Mouse (Mus musculus): ENCODE measurements at regions not wholly inside any gene's neighbourhood (a gene's known extent, or its start where the extent isn't known, plus 50 kb on each side); places are given as distances from the start of the nearest gene placed in this dataset.

DNA sequence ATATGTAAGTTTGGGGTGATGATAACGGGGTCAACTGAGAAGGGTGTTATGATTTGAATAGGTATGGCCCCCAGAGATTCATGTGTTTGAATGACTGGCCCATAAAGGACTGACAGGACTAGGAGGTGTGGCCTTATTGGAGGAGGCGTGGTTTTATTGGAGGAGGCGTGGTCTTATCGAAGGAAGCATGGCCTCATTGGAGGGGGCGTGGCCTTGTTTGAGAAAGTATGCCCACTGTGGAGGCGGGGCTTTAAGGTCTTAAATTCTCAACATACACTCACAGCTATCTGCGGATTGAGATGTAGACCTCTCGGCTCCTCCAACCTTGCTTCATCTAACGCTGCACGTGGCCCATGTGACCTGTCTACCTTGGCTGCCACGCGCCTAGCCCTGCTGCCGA, 63.7 kb upstream of the Gm3045 start:
- DNase-seq (ENCODE audit: low spot score) (peak; percentile 29), ATAC-seq (ENCODE audit: low FRiP score, low TSS enrichment) (0 out of 2 replicates have a peak, but pooled peaks have one; percentile 28)
- Histone ChIP-seq H3K9me3 (ENCODE audit: control insufficient read depth, low read length) (no peaks in the 10 kb centered on the region), H3K27me3 (ENCODE audit: control insufficient read depth, insufficient read depth, low read length) (no peaks in the 10 kb centered on the region), H3K4me2 (replicated peaks; ENCODE audit: low read depth) (no peak overlapping the region), H3K4me3 (ENCODE audit: low read depth, low read length) (no peak overlapping the region), H3K36me3 (ENCODE audit: control insufficient read depth, insufficient read depth, low read length) (no peaks in the 10 kb centered on the region), H3K9ac (ENCODE audit: low read length) (no peak overlapping the region), H3K4me1 (replicated peaks; ENCODE audit: control insufficient read depth, insufficient read depth) (no peaks in the 10 kb centered on the region; the same call in none of the 2 replicates), H3K27ac (replicated peaks) (no peak overlapping the region)
- TF ChIP-seq EP300 (optimal IDR thresholded peaks at IDR 0.05) (no peak), CTCF (IDR thresholded peaks at IDR 0.05; ENCODE audit: low read depth) (no peak)
- WGBS = 46% methylated on average over 13 of the region's 13 CpGs

DNA sequence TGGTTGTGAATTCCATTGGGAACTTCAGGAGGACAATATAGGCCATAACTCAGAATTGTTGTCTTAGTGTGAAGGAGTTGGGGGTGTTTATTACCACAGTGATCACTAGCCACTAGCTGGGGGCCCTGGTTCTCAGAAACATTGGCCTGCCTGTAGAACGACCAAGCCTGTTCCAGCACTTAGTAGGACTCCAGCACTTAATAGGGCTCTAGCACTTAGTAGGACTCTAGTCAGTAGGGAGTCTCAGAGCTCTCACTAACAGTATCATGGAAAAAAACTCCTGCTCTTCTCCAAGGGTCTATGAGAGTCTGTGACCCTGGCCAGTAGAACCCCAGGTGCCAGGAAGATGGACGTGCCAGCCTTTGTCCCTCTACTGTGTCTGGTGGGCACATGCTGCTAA, 56.8 kb upstream of the Gm3045 start:
- TF ChIP-seq EP300 (optimal IDR thresholded peaks at IDR 0.05) (no peak), CTCF (IDR thresholded peaks at IDR 0.05; ENCODE audit: low read depth) (no peak)
- 80% methylated on average over 2 of the region's 2 CpGs for WGBS
- Histone ChIP-seq H3K9me3 (ENCODE audit: control insufficient read depth, low read length) (no peaks in the 10 kb centered on the region), H3K4me2 (replicated peaks; ENCODE audit: low read depth) (no peak overlapping the region), H3K9ac (ENCODE audit: low read length) (no peak overlapping the region), H3K4me1 (replicated peaks; ENCODE audit: control insufficient read depth, insufficient read depth) (no peaks in the 10 kb centered on the region), H3K27me3 (ENCODE audit: control insufficient read depth, insufficient read depth, low read length) (no peaks in the 10 kb centered on the region), H3K27ac (replicated peaks) (no peak overlapping the region), H3K4me3 (ENCODE audit: low read depth, low read length) (no peak overlapping the region), H3K36me3 (ENCODE audit: control insufficient read depth, insufficient read depth, low read length) (no peaks in the 10 kb centered on the region)
- DNase-seq (ENCODE audit: low spot score) (no peak), ATAC-seq (ENCODE audit: low FRiP score, low TSS enrichment) (no peak)

DNA sequence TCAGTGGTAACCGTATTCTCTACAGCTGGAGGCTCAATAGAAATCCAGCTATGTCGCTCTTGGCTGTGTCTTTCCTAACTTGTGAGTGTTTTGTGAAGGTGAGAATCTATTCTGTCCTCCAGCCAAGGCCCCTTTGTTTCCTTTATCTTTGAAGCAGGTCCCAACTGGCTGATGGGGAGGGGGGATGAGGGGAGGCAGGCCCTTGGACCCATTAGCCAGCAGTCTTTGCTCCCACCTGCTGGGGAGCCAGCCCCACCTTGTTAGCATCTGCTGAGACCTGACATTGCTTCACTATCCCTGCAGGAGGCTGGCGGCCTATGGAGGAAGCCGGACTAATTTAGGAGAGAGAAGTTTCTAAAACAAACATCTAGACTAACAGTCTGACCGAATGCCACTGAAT, 55.0 kb upstream of the Gm3045 start:
- TF ChIP-seq EP300 (optimal IDR thresholded peaks at IDR 0.05) (no peak), CTCF (IDR thresholded peaks at IDR 0.05; ENCODE audit: low read depth) (no peak)
- DNase-seq (ENCODE audit: low spot score) = no peak
- Histone ChIP-seq H3K36me3 (ENCODE audit: control insufficient read depth, insufficient read depth, low read length) (no peaks in the 10 kb centered on the region), H3K9me3 (ENCODE audit: control insufficient read depth, low read length) (no peaks in the 10 kb centered on the region), H3K27ac (replicated peaks) (no peak overlapping the region), H3K27me3 (ENCODE audit: control insufficient read depth, insufficient read depth, low read length) (no peaks in the 10 kb centered on the region), H3K4me2 (replicated peaks; ENCODE audit: low read depth) (no peak overlapping the region), H3K4me1 (replicated peaks; ENCODE audit: control insufficient read depth, insufficient read depth) (no peaks in the 10 kb centered on the region), H3K9ac (ENCODE audit: low read length) (no peak overlapping the region), H3K4me3 (ENCODE audit: low read depth, low read length) (no peak overlapping the region)
- 27% methylated on average over 5 of the region's 5 CpGs for WGBS
- ATAC-seq (ENCODE audit: low FRiP score, low TSS enrichment) = no peak

DNA sequence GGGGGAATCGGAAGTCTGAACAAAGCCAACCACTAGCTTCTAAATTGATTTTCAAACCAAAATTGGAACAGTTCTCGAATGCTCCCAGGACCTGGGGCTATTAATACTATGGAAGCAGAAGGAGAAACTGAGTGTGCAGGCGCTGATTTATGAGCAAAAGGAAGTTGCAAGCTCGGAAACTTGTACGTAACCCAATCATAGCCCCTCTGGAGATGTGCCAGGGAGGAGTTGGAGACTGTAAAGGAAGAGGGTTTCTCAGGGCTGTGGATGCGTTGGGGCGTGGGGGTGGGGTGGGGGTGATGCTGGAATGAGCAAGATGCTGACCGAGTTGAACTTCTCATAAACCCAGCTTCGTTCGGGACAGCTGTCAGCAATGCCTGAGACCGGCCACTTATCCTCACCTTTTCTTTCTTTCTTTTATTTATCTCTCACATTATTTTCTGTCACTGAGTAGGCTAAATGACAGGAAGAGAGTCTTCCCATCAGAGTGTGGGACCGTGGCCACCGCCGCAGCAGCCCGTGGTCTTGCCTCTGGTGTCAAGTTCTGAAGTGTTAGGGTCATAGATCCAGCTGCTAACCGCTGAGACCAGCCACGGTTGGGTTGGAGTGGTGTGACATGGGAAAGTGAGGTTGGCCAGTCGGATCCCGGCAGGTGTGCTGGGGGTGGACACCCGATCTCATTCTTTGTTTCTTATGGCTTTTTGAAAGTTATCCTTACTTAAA, 54.2 kb upstream of the Gm3045 start:
- no peak overlapping the region for H3K4me3 ChIP-seq (ENCODE audit: low read depth, low read length)
- TF ChIP-seq EP300 (optimal IDR thresholded peaks at IDR 0.05) = no peak
- no peak for TF ChIP-seq CTCF (IDR thresholded peaks at IDR 0.05; ENCODE audit: low read depth)
- H3K27me3 ChIP-seq (ENCODE audit: control insufficient read depth, insufficient read depth, low read length) = no peaks in the 10 kb centered on the region
- no peak for DNase-seq (ENCODE audit: low spot score)
- H3K9me3 ChIP-seq (ENCODE audit: control insufficient read depth, low read length) = no peaks in the 10 kb centered on the region
- no peak overlapping the region for H3K9ac ChIP-seq (ENCODE audit: low read length)
- ATAC-seq (ENCODE audit: low FRiP score, low TSS enrichment) = no peak
- 56% methylated on average over 20 of the region's 20 CpGs for whole genome bisulfite sequencing
- H3K36me3 ChIP-seq (ENCODE audit: control insufficient read depth, insufficient read depth, low read length) = no peaks in the 10 kb centered on the region
- H3K4me2 ChIP-seq (replicated peaks; ENCODE audit: low read depth) = no peak overlapping the region
- H3K4me1 ChIP-seq (replicated peaks; ENCODE audit: control insufficient read depth, insufficient read depth) = no peaks in the 10 kb centered on the region
- no peak overlapping the region for H3K27ac ChIP-seq (replicated peaks)

DNA sequence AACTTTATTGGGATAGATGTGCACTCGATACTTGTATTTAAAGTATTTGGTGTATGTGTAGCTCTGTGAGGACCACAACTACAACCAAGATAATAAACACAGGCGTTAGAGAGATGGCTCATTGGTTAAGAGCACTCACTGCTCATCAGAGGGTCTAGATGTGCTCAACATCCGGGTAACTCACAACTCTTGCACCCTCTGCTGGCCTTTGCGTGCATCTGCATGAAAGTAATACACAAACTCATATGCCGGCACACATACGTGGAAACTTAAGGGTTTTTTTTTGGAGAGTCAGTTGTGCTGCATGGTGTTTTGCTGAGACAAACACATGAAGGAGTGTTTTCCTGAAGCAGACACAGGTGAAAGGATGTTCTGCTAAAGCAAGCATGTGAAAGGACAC, 53.7 kb upstream of the Gm3045 start:
- no peaks in the 10 kb centered on the region for H3K27me3 ChIP-seq (ENCODE audit: control insufficient read depth, insufficient read depth, low read length)
- ATAC-seq (ENCODE audit: low FRiP score, low TSS enrichment) (no peak), DNase-seq (ENCODE audit: low spot score) (no peak)
- no peaks in the 10 kb centered on the region for H3K9me3 ChIP-seq (ENCODE audit: control insufficient read depth, low read length)
- no peaks in the 10 kb centered on the region for H3K4me1 ChIP-seq (replicated peaks; ENCODE audit: control insufficient read depth, insufficient read depth)
- no peak overlapping the region for H3K9ac ChIP-seq (ENCODE audit: low read length)
- no peaks in the 10 kb centered on the region for H3K36me3 ChIP-seq (ENCODE audit: control insufficient read depth, insufficient read depth, low read length)
- no peak overlapping the region for H3K4me3 ChIP-seq (ENCODE audit: low read depth, low read length)
- TF ChIP-seq CTCF (IDR thresholded peaks at IDR 0.05; ENCODE audit: low read depth) = peak; percentile 65
- no peak for TF ChIP-seq EP300 (optimal IDR thresholded peaks at IDR 0.05)
- WGBS = 81% methylated on average over 6 of the region's 6 CpGs
- H3K4me2 ChIP-seq (replicated peaks; ENCODE audit: low read depth) = no peak overlapping the region
- no peak overlapping the region for H3K27ac ChIP-seq (replicated peaks)
